Mouse (Mus musculus) kidney, adult 2 months (tissue): ENCODE measurements around the gene Cpped1.

Source experiments
- CTCF ChIP-seq: fragments of 200-500 bp; conservative IDR thresholded peaks from 2 replicates; pipeline ENCODE4 v1.5.1; 2011; ENCODE audit warnings: low read depth, mild to moderate bottlenecking, control low read depth, low read length, moderate library complexity, mixed read lengths; ENCODE audit not compliant: insufficient read depth, insufficient read length
- POLR2A ChIP-seq: fragments of 200-500 bp; IDR thresholded peaks from one replicate; pipeline ENCODE4 v1.6.1; 2011; ENCODE audit warnings: low read depth, low read length, control low read depth

DNA sequence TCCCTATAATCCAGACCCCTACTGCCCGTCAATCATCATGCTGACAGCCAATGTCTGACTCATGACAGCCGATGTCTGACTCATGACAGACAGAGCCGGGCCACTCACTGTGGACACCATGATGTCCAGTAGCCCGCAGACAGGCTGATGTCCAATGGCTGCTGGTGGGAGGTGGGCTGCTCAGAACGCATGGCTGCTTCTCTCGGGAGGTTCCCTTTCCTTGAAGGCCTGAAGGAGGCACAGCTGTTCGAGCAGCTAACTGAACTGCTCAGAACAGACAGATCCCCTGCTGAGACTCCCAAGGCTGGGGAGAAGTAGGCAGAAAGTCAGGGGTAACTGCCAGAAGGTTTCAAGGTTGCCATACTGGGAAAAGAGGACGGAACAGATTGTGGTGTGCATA is 97.1 kb downstream of the Cpped1 start:
- no peak for TF ChIP-seq POLR2A
- no peak for TF ChIP-seq CTCF
